Mouse (Mus musculus) hindbrain, embryonic 11.5 days (tissue): Measurements from ENCODE around the gene Fam166b. TPM values are rescaled to one million over a fixed set of nuclear protein-coding genes. Genes with fewer than 3 reads are reported as not detected.

Experiments
- ATAC-seq: fragments of 200-750 bp; cut with Nextera tagmentation; 2 replicates; pipeline ENCODE4 v1.8.0; 2017; ENCODE audit warnings: mild to moderate bottlenecking, moderate TSS enrichment, moderate library complexity; ENCODE audit not compliant: low FRiP score
- DNase-seq: peaks from one replicate; pipeline ENCODE4 v3.0.0-alpha.2; 2015; ENCODE audit warnings: low spot score
- H3K27ac ChIP-seq: fragments of 300-500 bp; sonication (generic); 2 replicates; pipeline ENCODE4 v1.5.1; 2014; ENCODE audit warnings: mild to moderate bottlenecking, low read depth, low read length
- H3K27me3 ChIP-seq: fragments of 300-500 bp; sonication (generic); 2 replicates; pipeline ENCODE4 v1.6.1; 2014; ENCODE audit warnings: mild to moderate bottlenecking, low read length, moderate library complexity, mixed read lengths; ENCODE audit not compliant: control insufficient read depth, insufficient read depth
- H3K36me3 ChIP-seq: fragments of 300-500 bp; sonication (generic); 2 replicates; pipeline ENCODE4 v1.6.1; 2014; ENCODE audit warnings: mild to moderate bottlenecking, low read length, moderate library complexity, mixed read lengths; ENCODE audit not compliant: control insufficient read depth, insufficient read depth
- H3K4me1 ChIP-seq: fragments of 300-500 bp; sonication (generic); replicated peaks from 2 replicates; pipeline ENCODE4 v1.6.1; 2014; ENCODE audit warnings: low read length, mixed read lengths; ENCODE audit not compliant: control insufficient read depth, insufficient read depth
- H3K4me2 ChIP-seq: fragments of 300-500 bp; sonication (generic); replicated peaks from 2 replicates; pipeline ENCODE4 v1.6.1; 2014; ENCODE audit warnings: mild to moderate bottlenecking, low read depth, low read length
- H3K4me3 ChIP-seq: fragments of 300-500 bp; sonication (generic); 2 replicates; pipeline ENCODE4 v1.5.1; 2014; ENCODE audit warnings: low read depth, low read length
- H3K9ac ChIP-seq: fragments of 300-500 bp; sonication (generic); 2 replicates; pipeline ENCODE4 v1.6.1; 2014; ENCODE audit warnings: low read depth, low read length
- H3K9me3 ChIP-seq: fragments of 300-500 bp; sonication (generic); 2 replicates; pipeline ENCODE4 v1.6.1; 2016; ENCODE audit warnings: low read length; ENCODE audit not compliant: control insufficient read depth
- WGBS: fragments of 180-500 bp; shearing (Covaris S2); extraction: QIAGEN DNeasy Blood & Tissue Kit; methylation state at CpG from one replicate; pipeline ENCODE4 v1.1.7; 2014; 5-methylcytosine and 5-hydroxymethylcytosine counted together
- polyA plus RNA-seq: library from polyadenylated mRNA; unstranded; fragments of >200 nt; fragmentation: Nextera tagmentation; extraction: Ambion mirVana; gene quantifications from 2 replicates; pipeline ENCODE4 v1.2.1, GENCODE M21; 2014

Gene Fam166b
- polyA plus RNA-seq, result 0.26 and 0.70 TPM in 2 replicates

DNA sequence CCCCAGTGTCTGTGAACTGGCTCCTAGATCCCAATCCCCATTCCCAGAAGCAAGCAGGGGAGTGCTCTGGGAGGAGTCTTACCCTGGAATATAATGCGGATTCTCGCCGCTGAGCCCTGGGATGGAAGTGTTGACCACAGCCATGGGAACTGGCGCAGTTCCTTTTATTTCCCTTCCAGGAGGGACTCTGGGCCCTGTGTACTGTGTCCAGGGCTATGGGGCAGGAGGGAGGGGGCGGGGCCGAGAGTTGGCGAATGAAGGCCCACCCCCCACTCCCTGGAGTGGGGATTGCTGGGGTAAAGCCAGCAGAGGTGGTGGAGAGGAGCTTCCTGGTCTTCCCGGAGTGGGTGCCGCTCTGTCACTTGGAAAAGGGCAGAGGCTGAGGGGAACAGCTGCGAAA lies at the start of gene Fam166b:
TSS of gene Fam166b (minus strand) at position 189 of the 400 bp plus-strand sequence.
- no peaks in the 10 kb centered on the region for H3K9me3 ChIP-seq
- H3K4me2 ChIP-seq, result peak within 1 kb of the TSS; percentile 12; the same call in 1 of the 2 replicates
- no peak within 1 kb of the TSS for H3K4me3 ChIP-seq
- WGBS, result 10% methylated on average over 10 of the region's 10 CpGs
- peaks cover 5% of the 10 kb centered on the region; the same call in 1 of the 2 replicates for H3K36me3 ChIP-seq
- H3K9ac ChIP-seq, result no peak within 1 kb of the TSS
- DNase-seq, result peak; percentile 36
- no peak for ATAC-seq
- peaks cover 42% of the 10 kb centered on the region for H3K27me3 ChIP-seq
- peaks cover 9% of the 10 kb centered on the region; the same call in 1 of the 2 replicates for H3K4me1 ChIP-seq
- no peak within 1 kb of the TSS for H3K27ac ChIP-seq

GRCm38 (mm10) chr4:43478534-43478858 lies 49.6 kb upstream of the Fam166b start:
- 0 out of 2 replicates have a peak, but pooled peaks have one; percentile 33 for ATAC-seq
- H3K27ac ChIP-seq, result no peak overlapping the region
- H3K9me3 ChIP-seq, result no peaks in the 10 kb centered on the region
- no peak for DNase-seq
- no peaks in the 10 kb centered on the region for H3K36me3 ChIP-seq
- peak overlapping the region; percentile 22; the same call in 1 of the 2 replicates for H3K4me3 ChIP-seq
- H3K27me3 ChIP-seq, result no peaks in the 10 kb centered on the region
- H3K9ac ChIP-seq, result 0 out of 2 replicates have a peak overlapping the region, but pooled peaks have one; percentile 25
- H3K4me2 ChIP-seq, result peak overlapping the region; percentile 29
- WGBS, result 50% methylated on average over 8 of the region's 8 CpGs
- peaks cover 3% of the 10 kb centered on the region; the same call in 1 of the 2 replicates for H3K4me1 ChIP-seq

DNA sequence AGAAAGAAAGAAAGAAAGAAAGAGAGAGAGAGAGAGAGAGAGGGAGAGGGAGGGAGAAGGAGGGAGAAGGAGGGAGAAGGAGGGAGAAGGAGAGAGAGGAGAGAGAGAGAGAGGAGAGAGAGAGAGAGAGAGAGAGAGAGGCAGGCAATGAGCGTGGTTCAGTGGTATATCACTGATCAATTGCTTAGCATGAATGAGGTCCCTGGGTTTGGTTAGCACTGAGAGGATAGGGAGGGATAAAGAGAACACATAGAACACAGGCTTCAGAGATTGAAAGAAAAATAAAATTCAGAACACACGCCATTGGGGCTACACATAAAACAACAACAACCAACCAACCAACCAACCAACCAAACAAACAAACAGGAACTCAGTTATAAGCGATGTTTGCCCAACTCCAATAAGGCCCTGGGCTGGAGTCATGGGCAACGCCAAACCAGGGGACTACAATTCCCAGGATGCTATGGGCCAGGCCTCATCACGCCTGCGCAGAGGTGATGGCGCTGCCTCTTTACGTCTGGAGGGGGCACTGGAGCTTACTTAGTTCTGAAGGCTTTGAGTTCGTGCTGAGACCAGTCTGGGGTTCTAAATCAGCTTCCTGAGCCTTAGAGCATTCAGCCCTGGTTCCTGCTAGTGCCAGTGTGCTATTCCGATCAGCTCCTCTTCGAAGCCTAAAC lies 49.1 kb upstream of the Fam166b start:
- ATAC-seq, result peak; percentile 90
- DNase-seq, result peak; percentile 93
- Histone ChIP-seq H3K4me2 (peak overlapping the region; percentile 29), H3K4me1 (peaks cover 3% of the 10 kb centered on the region; the same call in 1 of the 2 replicates), H3K27ac (no peak overlapping the region), H3K4me3 (peak overlapping the region; percentile 22; the same call in 1 of the 2 replicates), H3K9me3 (no peaks in the 10 kb centered on the region), H3K27me3 (no peaks in the 10 kb centered on the region), H3K36me3 (no peaks in the 10 kb centered on the region), H3K9ac (0 out of 2 replicates have a peak overlapping the region, but pooled peaks have one; percentile 25)
- 18% methylated on average over 11 of the region's 11 CpGs for WGBS

DNA sequence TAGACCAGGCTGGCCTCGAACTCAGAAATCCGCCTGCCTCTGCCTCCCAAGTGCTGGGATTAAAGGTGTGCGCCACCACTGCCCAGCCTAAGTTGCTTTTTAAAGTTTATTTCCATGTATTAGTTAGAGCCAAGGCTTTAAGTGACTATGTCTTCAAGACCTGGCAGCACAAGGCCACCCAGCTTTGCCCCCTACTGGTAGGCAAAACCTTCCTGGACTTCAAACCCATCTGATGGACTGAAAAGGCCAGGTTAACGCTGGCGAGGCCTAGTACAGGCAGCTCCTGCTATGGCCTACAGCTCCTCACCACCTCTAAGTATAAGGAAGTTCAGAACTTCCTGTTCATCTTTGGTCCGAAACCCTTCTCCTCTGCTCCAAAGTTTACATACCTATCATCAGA lies 47.7 kb upstream of the Fam166b start:
- Histone ChIP-seq H3K4me3 (no peak overlapping the region), H3K36me3 (no peaks in the 10 kb centered on the region)
- WGBS, result 92% methylated on average over 6 of the region's 6 CpGs

DNA sequence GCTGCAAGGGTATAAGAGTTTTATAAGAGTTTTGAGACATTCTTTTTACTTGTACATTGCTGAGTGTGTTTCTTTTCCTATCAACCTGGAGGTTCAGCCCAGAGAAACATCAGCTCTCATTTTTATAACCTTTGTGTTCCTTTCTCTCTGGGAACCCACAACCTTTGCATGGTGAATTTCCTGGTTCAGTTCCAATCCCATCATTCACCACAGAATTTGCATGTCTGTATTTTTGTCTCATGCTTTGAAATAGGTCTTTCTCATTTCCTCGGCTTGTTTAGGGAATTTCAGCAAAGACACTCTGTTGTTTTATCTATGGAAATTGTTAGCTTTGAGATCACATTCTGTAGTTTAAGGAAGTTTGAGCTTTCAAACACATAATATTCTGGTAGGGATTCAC lies 44.7 kb upstream of the Fam166b start:
- H3K4me1 ChIP-seq, result peaks cover 3% of the 10 kb centered on the region; the same call in 1 of the 2 replicates
- no peak overlapping the region for H3K4me3 ChIP-seq
- no peak overlapping the region for H3K27ac ChIP-seq
- ATAC-seq, result no peak
- no peaks in the 10 kb centered on the region for H3K36me3 ChIP-seq
- 83% methylated on average over 1 of the region's 1 CpGs for WGBS
- no peaks in the 10 kb centered on the region for H3K9me3 ChIP-seq
- DNase-seq, result no peak
- no peak overlapping the region for H3K4me2 ChIP-seq
- H3K9ac ChIP-seq, result no peak overlapping the region
- no peaks in the 10 kb centered on the region for H3K27me3 ChIP-seq

More for the DNA sequence above, 47.7 kb upstream of the Fam166b start:
- Histone ChIP-seq H3K4me2 (no peak overlapping the region), H3K27ac (no peak overlapping the region), H3K27me3 (no peaks in the 10 kb centered on the region), H3K9ac (no peak overlapping the region), H3K9me3 (no peaks in the 10 kb centered on the region), H3K4me1 (peaks cover 3% of the 10 kb centered on the region; the same call in 1 of the 2 replicates)
- no peak for ATAC-seq
- DNase-seq, result no peak

GRCm38 (mm10) chr4:43470301-43470700 lies 41.4 kb upstream of the Fam166b start:
- no peaks in the 10 kb centered on the region for H3K9me3 ChIP-seq
- H3K27ac ChIP-seq, result no peak overlapping the region
- no peak overlapping the region for H3K4me3 ChIP-seq
- H3K27me3 ChIP-seq, result no peaks in the 10 kb centered on the region
- DNase-seq (no peak), ATAC-seq (no peak)
- H3K4me1 ChIP-seq, result no peaks in the 10 kb centered on the region
- 90% methylated on average over 10 of the region's 10 CpGs for WGBS
- no peak overlapping the region for H3K4me2 ChIP-seq
- H3K9ac ChIP-seq, result no peak overlapping the region
- no peaks in the 10 kb centered on the region for H3K36me3 ChIP-seq

GRCm38 (mm10) chr4:43466872-43467271 lies 37.9 kb upstream of the Fam166b start:
- H3K9me3 ChIP-seq, result no peaks in the 10 kb centered on the region
- no peaks in the 10 kb centered on the region for H3K36me3 ChIP-seq
- no peaks in the 10 kb centered on the region for H3K4me1 ChIP-seq
- WGBS, result 93% methylated on average over 7 of the region's 7 CpGs
- no peak for ATAC-seq
- no peak overlapping the region for H3K9ac ChIP-seq
- no peaks in the 10 kb centered on the region for H3K27me3 ChIP-seq
- no peak overlapping the region for H3K27ac ChIP-seq
- no peak for DNase-seq
- no peak overlapping the region for H3K4me3 ChIP-seq
- no peak overlapping the region for H3K4me2 ChIP-seq

DNA sequence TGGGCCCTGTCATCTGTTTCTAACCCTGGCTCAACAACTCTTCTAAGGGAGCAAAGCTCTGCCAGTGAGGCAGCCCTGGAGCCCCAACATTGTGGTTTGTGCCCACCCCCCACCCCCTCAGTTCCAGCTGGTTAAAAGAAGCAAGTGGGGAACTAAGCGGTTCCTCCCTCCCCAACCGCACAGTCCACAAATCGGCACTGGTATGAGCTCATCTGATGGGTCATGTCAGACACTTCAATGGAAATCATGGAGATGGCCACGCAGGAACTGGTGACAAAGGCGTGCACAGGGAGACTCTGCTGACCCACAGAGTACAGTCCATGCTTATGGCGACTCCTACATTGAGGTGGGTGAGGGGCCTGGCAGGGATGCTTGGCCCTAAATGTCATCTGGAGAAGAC lies 37.0 kb upstream of the Fam166b start:
- 87% methylated on average over 6 of the region's 6 CpGs for WGBS
- no peak for DNase-seq
- Histone ChIP-seq H3K9ac (no peak overlapping the region), H3K4me3 (no peak overlapping the region), H3K36me3 (no peaks in the 10 kb centered on the region), H3K9me3 (no peaks in the 10 kb centered on the region), H3K4me1 (no peaks in the 10 kb centered on the region), H3K4me2 (no peak overlapping the region), H3K27me3 (no peaks in the 10 kb centered on the region), H3K27ac (no peak overlapping the region)
- no peak for ATAC-seq

- Histone ChIP-seq H3K4me1 (no peaks in the 10 kb centered on the region), H3K36me3 (no peaks in the 10 kb centered on the region), H3K27ac (no peak overlapping the region), H3K4me3 (no peak overlapping the region), H3K27me3 (no peaks in the 10 kb centered on the region), H3K4me2 (no peak overlapping the region), H3K9me3 (no peaks in the 10 kb centered on the region), H3K9ac (no peak overlapping the region)
- ATAC-seq, result no peak
- no peak for DNase-seq
- WGBS, result 94% methylated on average over 5 of the region's 5 CpGs
Observed at GRCm38 (mm10) chr4:43463102-43463501, 34.2 kb upstream of the Fam166b start.
